Mouse (Mus musculus) thymus, adult 2 months (tissue): ENCODE results near the gene Lrtm1. TPM values are rescaled to one million over a fixed set of nuclear protein-coding genes. Genes with fewer than 3 reads are reported as not detected.

Source experiments
- DNase-seq: peaks from one replicate; pipeline ENCODE4 v3.0.0; 2021
- H3K27ac ChIP-seq: fragments of 200-500 bp; 2 replicates; pipeline ENCODE4 v1.5.1; 2012; ENCODE audit warnings: low read length, control low read depth; ENCODE audit not compliant: control insufficient read depth, insufficient read depth
- H3K27me3 ChIP-seq: fragments of 200-500 bp; 2 replicates; pipeline ENCODE4 v1.6.1; 2012; ENCODE audit warnings: mild to moderate bottlenecking, low read length, moderate library complexity, mixed read lengths; ENCODE audit not compliant: control insufficient read depth, insufficient read depth
- H3K36me3 ChIP-seq: fragments of 200-500 bp; 2 replicates; pipeline ENCODE4 v1.6.1; 2012; ENCODE audit warnings: mild to moderate bottlenecking, low read length, moderate library complexity; ENCODE audit not compliant: control insufficient read depth, insufficient read depth
- H3K4me1 ChIP-seq: fragments of 200-500 bp; replicated peaks from 2 replicates; pipeline ENCODE4 v1.6.1; 2012; ENCODE audit warnings: low read length; ENCODE audit not compliant: control insufficient read depth, insufficient read depth
- H3K4me3 ChIP-seq: fragments of 200-500 bp; 2 replicates; pipeline ENCODE4 v1.5.1; 2012; ENCODE audit warnings: mild to moderate bottlenecking, low read length, control low read depth, moderate library complexity; ENCODE audit not compliant: control insufficient read depth, insufficient read depth
- CTCF ChIP-seq: fragments of 200-500 bp; IDR thresholded peaks from 2 replicates; pipeline ENCODE4 v1.5.1; 2012; ENCODE audit warnings: mild to moderate bottlenecking, control low read depth, low read length, moderate library complexity, borderline replicate concordance; ENCODE audit not compliant: control insufficient read depth, poor library complexity, insufficient read depth; ENCODE audit errors: extremely low read depth
- POLR2A ChIP-seq: fragments of 200-500 bp; IDR thresholded peaks from 2 replicates; pipeline ENCODE4 v1.6.1; 2012; ENCODE audit warnings: mild to moderate bottlenecking, low read length, control low read depth, moderate library complexity; ENCODE audit not compliant: control insufficient read depth, poor library complexity, insufficient read depth; ENCODE audit errors: extremely low read depth
- WGBS: fragments of 180-500 bp; shearing (Covaris S2); methylation state at CpG from one replicate; pipeline ENCODE4 v1.1.7; 2018; 5-methylcytosine and 5-hydroxymethylcytosine counted together
- polyA plus RNA-seq: library from polyadenylated mRNA; depleted of rRNA; stranded (reverse); fragments of >200 nt; gene quantifications from 2 replicates; pipeline ENCODE4 v1.2.3, GENCODE M21; 2012

Gene Lrtm1
- polyA plus RNA-seq, 1 experiment, result 3.9 TPM

DNA sequence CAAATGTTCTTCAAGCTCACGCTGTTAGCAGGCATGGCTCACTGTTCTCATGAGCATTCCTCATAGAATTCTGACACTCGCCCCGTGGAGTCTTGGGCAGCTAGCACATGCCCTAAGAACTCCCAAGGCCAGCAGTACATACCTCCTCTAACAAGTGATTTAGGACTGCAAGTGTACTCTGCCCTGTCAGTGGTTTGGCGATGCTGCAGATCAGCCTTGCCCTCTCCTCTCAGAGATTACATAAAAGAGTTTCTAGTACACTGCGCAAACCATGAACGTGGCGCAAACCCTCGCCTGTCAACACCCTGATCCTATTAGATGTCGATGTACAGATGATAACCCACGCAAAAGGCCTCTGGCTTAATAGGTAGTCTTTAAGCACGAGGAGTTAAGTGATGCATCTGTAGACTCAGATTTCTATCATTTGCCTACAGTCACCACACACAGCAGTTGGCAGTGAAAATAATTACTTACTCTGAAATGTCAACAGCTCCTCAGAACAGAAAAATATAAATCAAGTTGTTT lies 11.9 kb downstream of the Lrtm1 start:
- no peaks in the 10 kb centered on the region for H3K4me1 ChIP-seq
- DNase-seq, result no peak
- H3K36me3 ChIP-seq, result no peaks in the 10 kb centered on the region
- H3K27ac ChIP-seq, result no peak overlapping the region
- 87% methylated on average over 11 of the region's 11 CpGs for WGBS
- no peak overlapping the region for H3K4me3 ChIP-seq
- no peaks in the 10 kb centered on the region for H3K27me3 ChIP-seq
- TF ChIP-seq CTCF, result no peak
- TF ChIP-seq POLR2A, result no peak

DNA sequence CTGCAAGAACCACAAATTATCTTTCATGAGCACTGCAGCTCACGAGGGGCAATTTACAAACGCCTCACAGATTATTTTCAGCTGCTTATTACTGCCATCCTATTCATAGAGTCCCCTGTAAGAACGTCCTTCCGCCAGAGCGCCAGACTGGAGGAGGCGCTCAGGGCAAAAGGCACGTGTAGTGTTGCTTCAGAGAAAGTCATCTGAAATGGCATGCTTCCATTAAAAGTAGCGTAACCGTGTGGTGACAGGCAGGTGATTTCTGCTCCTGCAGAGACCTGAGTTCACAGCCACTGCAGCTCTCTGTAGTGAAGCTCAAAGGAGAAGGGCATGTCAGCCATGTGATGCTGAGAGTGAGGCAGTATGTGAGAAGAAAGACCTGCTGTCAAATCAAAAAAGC lies 12.5 kb downstream of the Lrtm1 start:
- no peaks in the 10 kb centered on the region for H3K36me3 ChIP-seq
- no peak overlapping the region for H3K27ac ChIP-seq
- no peaks in the 10 kb centered on the region for H3K4me1 ChIP-seq
- TF ChIP-seq POLR2A (no peak), CTCF (no peak)
- no peak overlapping the region for H3K4me3 ChIP-seq
- no peaks in the 10 kb centered on the region for H3K27me3 ChIP-seq
- DNase-seq, result no peak
- WGBS, result 88% methylated on average over 9 of the region's 9 CpGs

DNA sequence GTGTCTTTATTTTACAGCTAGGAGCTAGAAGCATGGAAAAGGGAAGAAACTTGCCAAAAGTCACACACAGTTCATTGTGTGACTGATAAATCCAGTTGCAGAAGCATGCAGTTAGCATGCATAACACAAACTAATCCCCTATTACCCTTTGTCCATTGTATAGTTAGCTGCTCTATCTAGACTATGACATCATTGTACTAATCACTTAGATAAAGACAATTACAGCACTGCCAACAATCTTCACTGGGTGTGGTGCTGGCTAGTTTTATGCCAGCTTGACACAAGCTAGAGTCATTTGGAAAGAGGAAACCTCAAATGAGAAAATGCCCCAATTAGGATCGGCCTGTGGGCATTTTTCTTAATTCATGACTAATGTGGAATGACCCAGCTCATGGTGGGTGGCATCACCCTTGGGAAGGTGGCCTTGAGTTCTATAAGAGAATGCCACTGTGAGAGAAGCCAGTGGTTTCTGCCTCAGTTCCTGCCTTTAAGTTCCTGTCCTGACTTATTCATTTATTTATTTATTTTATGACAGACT lies 13.9 kb downstream of the Lrtm1 start:
- no peaks in the 10 kb centered on the region for H3K4me1 ChIP-seq
- no peak overlapping the region for H3K4me3 ChIP-seq
- no peak for TF ChIP-seq CTCF
- no peak for TF ChIP-seq POLR2A
- no peak for DNase-seq
- no peaks in the 10 kb centered on the region for H3K36me3 ChIP-seq
- 80% methylated on average over 1 of the region's 1 CpGs for WGBS
- no peak overlapping the region for H3K27ac ChIP-seq
- H3K27me3 ChIP-seq, result no peaks in the 10 kb centered on the region

DNA sequence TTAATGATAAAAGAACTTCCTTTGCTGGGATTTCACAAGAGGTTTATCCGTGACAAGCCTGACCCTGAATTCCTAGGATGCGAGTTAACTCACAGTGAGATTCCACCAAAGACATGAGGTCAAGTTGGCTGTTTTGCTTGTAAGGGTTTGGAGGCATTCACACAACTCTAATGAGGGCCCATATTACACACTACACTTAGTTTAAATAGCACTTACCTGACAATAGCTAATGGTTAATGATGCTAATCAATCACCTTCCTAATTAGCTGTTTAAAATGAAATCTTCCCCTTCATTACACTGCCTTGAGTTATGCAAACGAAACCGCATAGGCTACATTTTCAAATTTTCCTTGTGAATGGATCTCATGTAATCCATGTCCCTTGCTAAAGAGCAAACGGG lies 20.2 kb downstream of the Lrtm1 start:
- DNase-seq, result no peak
- Histone ChIP-seq H3K4me3 (no peak overlapping the region), H3K36me3 (no peaks in the 10 kb centered on the region), H3K27ac (no peak overlapping the region), H3K4me1 (no peaks in the 10 kb centered on the region), H3K27me3 (no peaks in the 10 kb centered on the region)
- no peak for TF ChIP-seq POLR2A
- TF ChIP-seq CTCF, result no peak
- 87% methylated on average over 5 of the region's 5 CpGs for WGBS

DNA sequence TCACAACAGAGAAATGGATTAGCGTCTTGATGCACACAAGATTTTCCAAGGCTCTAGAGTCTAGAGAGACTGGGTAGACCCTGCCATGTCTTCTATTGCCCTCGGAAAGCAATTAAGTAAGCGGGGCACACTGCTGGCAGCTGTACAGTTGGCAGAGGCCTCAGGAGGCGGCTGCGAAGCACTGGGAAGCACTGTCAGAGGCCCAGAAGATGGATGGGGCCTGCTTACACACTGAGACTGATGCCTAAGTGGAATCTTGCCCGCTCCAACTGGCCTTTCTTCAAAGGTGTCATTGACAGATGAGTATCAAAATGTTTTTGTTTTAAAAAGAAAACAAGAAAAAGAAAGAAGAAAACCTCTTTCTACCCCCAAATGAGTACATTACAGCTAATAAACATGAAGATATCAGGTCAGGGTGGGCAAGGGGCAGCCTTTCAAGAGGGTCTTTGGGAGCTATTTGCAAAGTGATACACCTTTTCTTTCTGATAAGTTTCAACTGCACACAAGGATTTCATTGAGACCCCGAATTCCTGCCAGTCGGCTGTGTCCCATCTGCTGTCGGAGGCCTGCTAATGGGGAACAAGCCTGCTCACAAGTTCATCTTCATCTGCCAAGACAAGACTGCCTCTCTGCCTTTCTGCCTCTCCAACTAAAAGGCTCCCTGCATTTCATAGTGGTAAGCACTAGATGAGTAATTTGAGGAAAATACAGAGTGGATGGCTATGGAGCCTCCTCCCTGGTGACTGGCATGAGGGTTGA lies 22.8 kb downstream of the Lrtm1 start:
- no peak for DNase-seq
- Histone ChIP-seq H3K4me3 (no peak overlapping the region), H3K4me1 (no peaks in the 10 kb centered on the region), H3K36me3 (no peaks in the 10 kb centered on the region), H3K27ac (no peak overlapping the region), H3K27me3 (no peaks in the 10 kb centered on the region)
- WGBS, result 87% methylated on average over 9 of the region's 9 CpGs
- TF ChIP-seq CTCF, result no peak
- no peak for TF ChIP-seq POLR2A

DNA sequence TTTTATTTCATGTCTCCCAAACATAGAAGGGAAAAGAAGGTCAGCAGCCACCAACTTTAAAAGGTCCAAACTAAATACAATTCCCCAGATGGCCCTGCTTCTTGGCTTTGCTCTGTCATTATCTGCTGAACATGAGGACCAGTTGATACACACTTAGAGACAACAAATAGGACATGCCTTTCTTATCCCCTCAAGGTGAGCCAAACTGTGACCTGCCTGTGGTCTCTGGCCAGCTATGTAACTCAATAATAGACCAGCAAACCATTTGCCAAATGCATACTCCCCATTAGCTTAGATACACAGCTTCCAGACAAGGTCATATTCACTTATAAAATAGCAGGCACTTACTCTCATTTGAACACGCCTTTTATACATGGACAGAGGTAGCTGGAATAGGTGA lies 23.5 kb downstream of the Lrtm1 start:
- H3K27me3 ChIP-seq, result no peaks in the 10 kb centered on the region
- H3K4me1 ChIP-seq, result no peaks in the 10 kb centered on the region
- no peaks in the 10 kb centered on the region for H3K36me3 ChIP-seq
- no peak overlapping the region for H3K4me3 ChIP-seq
- DNase-seq, result no peak
- TF ChIP-seq POLR2A (no peak), CTCF (no peak)
- no peak overlapping the region for H3K27ac ChIP-seq
- 92% methylated on average over 1 of the region's 1 CpGs for WGBS

DNA sequence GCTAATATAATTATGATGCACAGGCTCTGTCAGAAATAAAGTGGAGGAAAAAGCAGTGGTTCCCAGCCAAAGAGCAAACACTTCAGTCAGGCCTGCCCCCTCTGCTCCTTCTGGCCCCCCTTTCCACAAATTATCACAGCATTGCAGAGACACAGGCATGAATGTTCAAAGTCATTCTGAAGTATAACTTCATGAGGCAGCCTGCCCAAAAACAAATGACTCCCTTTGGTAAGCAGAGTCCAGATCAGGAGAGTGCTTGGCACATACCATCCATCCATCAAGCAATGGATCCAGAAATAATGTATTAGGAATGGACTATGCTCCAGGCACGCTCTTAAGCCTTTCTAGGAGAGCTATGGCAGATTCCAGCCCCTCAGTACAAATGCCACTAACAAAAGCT lies 24.3 kb downstream of the Lrtm1 start:
- TF ChIP-seq POLR2A (no peak), CTCF (no peak)
- Histone ChIP-seq H3K27ac (no peak overlapping the region), H3K4me3 (no peak overlapping the region), H3K4me1 (no peaks in the 10 kb centered on the region), H3K36me3 (no peaks in the 10 kb centered on the region), H3K27me3 (no peaks in the 10 kb centered on the region)
- WGBS, result 68% methylated on average over 1 of the region's 1 CpGs
- no peak for DNase-seq
